Mouse (Mus musculus) kidney, embryonic 15.5 days (tissue): Measurements from ENCODE around the gene Cpne4. TPM values are rescaled to one million over a fixed set of nuclear protein-coding genes. Genes with fewer than 3 reads are reported as not detected.

Source experiments
- ATAC-seq: fragments of 200-750 bp; cut with Nextera tagmentation; replicated peaks from 2 replicates; pipeline ENCODE4 v1.8.0; 2017; ENCODE audit warnings: moderate TSS enrichment; ENCODE audit not compliant: low FRiP score
- H3K27ac ChIP-seq: fragments of 300-500 bp; sonication (generic); 2 replicates; pipeline ENCODE4 v1.5.1; 2015; ENCODE audit warnings: mild to moderate bottlenecking, inconsistent platforms
- H3K27me3 ChIP-seq: fragments of 300-500 bp; sonication (generic); 2 replicates; pipeline ENCODE4 v1.6.1; 2015; ENCODE audit warnings: inconsistent platforms
- H3K36me3 ChIP-seq: fragments of 300-500 bp; sonication (generic); 2 replicates; pipeline ENCODE4 v1.6.1; 2015; ENCODE audit warnings: inconsistent platforms
- H3K4me1 ChIP-seq: fragments of 300-500 bp; sonication (generic); 2 replicates; pipeline ENCODE4 v1.6.1; 2015; ENCODE audit warnings: inconsistent platforms
- H3K4me2 ChIP-seq: fragments of 300-500 bp; sonication (generic); 2 replicates; pipeline ENCODE4 v1.6.1; 2015; ENCODE audit warnings: moderate library complexity, mild to moderate bottlenecking, inconsistent platforms
- H3K4me3 ChIP-seq: fragments of 300-500 bp; sonication (generic); replicated peaks from 2 replicates; pipeline ENCODE4 v1.5.1; 2015; ENCODE audit warnings: mild to moderate bottlenecking, inconsistent platforms
- H3K9ac ChIP-seq: fragments of 300-500 bp; sonication (generic); 2 replicates; pipeline ENCODE4 v1.6.1; 2015; ENCODE audit warnings: mild to moderate bottlenecking, inconsistent platforms
- H3K9me3 ChIP-seq: fragments of 300-500 bp; sonication (generic); replicated peaks from 2 replicates; pipeline ENCODE4 v1.6.1; 2016; ENCODE audit warnings: inconsistent platforms
- WGBS: fragments of 180-500 bp; shearing (Covaris S2); methylation state at CpG from one replicate; pipeline ENCODE4 v1.1.7; 2015; ENCODE audit warnings: mixed read lengths; 5-methylcytosine and 5-hydroxymethylcytosine counted together
- polyA plus RNA-seq: library from polyadenylated mRNA; unstranded; fragments of >200 nt; fragmentation: Nextera tagmentation; extraction: Ambion mirVana; gene quantifications from 2 replicates; pipeline ENCODE4 v1.2.1, GENCODE M21; 2015

Gene Cpne4
- polyA plus RNA-seq, 1 experiment from 2014 or later = 0.16 TPM

DNA sequence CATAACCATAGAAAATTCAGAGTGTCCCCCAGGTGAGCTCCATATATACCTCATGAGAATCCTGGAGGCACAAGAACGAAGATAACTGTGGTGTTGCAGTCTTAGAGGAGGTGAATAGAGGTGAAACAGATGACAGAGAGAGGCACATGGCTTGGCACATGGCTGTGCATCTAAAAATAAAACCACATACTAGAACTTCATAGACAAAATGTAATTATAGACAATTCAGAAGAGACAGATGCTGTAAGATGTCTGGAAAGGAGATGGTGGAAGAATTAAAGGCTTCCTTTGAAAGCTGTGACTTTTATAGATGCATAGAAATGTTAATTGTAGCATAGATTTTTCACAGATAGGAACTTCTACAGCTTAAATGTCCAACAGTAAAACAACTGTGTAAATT is 451.1 kb downstream of the Cpne4 start:
- Histone ChIP-seq H3K4me1 (no peaks in the 10 kb centered on the region), H3K36me3 (no peaks in the 10 kb centered on the region), H3K4me3 (no peak overlapping the region), H3K4me2 (no peak overlapping the region), H3K9ac (no peak overlapping the region), H3K9me3 (no peaks in the 10 kb centered on the region), H3K27me3 (no peaks in the 10 kb centered on the region), H3K27ac (no peak overlapping the region)
- 56% methylated on average over 1 of the region's 1 CpGs for WGBS
- no peak for ATAC-seq

DNA sequence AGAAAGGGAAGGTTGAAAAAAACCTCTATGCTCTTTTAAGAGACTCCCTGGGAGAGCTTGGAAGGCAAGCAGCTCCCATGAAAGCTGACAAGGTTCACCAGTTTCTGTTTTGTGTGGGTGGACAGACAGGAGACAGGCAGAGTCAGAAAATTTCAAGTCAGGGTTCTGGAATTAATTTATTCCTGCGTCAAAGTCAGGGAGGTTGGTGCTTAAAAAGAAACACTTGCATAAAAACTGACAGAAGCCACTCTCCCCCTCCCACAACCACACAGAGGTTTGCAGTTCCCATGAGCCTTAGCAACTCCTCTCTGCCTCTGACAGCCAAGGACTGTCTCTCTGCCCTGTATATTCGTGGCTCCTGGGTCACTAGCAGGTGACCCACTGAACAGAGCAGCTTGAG is 463.6 kb downstream of the Cpne4 start:
- 27% methylated on average over 2 of the region's 2 CpGs for WGBS
- no peak; the same call in 1 of the 2 replicates for ATAC-seq

DNA sequence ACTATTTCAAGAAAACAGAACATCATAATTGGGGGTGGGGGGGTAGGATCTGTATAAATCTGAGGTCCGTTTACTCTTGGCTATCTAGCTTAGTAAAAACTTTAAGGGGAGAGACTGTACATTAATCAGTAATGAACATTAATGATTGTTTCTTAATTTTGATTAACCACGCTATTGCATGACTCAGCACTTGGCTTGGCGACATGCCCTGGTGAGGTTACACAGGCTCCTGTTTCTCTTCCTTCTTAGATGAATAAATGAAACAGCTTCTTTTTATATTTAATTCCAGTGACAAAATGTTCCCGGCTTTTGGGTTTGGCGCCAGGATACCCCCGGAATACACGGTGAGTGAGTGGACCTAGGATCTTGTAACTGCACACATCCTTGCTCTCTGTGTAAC is 471.1 kb downstream of the Cpne4 start:
- Histone ChIP-seq H3K36me3 (no peaks in the 10 kb centered on the region), H3K9me3 (no peaks in the 10 kb centered on the region), H3K9ac (no peak overlapping the region), H3K4me3 (no peak overlapping the region), H3K4me2 (no peak overlapping the region), H3K4me1 (no peaks in the 10 kb centered on the region), H3K27ac (no peak overlapping the region), H3K27me3 (0 out of 2 replicates have a peak, but pooled peaks cover 7% of the 10 kb centered on the region)
- no peak for ATAC-seq
- WGBS = 89% methylated on average over 7 of the region's 7 CpGs

More for the DNA sequence above, 463.6 kb downstream of the Cpne4 start:
- H3K27me3 ChIP-seq = no peaks in the 10 kb centered on the region
- H3K4me2 ChIP-seq = no peak overlapping the region
- no peak overlapping the region for H3K4me3 ChIP-seq
- H3K9ac ChIP-seq = no peak overlapping the region
- no peaks in the 10 kb centered on the region for H3K36me3 ChIP-seq
- no peaks in the 10 kb centered on the region for H3K9me3 ChIP-seq
- H3K27ac ChIP-seq = no peak overlapping the region
- H3K4me1 ChIP-seq = no peaks in the 10 kb centered on the region

DNA sequence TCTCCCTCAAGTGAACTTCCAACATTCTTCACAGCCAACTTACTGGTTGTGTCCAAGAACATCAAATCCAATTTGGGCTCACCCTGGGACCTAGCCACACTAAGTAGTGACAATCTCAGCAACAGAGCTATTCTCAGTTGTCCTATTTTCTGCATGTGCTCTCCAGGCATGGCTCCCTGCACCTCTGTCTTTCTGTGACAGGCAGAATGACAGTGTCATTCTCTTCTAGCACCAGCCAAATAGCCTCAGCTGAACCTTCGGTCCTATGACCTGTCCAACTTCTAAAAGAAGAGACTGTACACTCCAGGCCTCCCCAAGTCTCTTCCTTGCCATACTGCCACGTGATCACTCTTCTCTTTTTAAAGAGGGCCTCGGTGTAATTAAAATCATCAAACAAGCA is 481.2 kb downstream of the Cpne4 start:
- ATAC-seq = no peak
- Histone ChIP-seq H3K27me3 (no peaks in the 10 kb centered on the region), H3K4me3 (no peak overlapping the region), H3K36me3 (no peaks in the 10 kb centered on the region), H3K9ac (no peak overlapping the region), H3K27ac (no peak overlapping the region), H3K4me2 (no peak overlapping the region), H3K9me3 (no peaks in the 10 kb centered on the region), H3K4me1 (no peaks in the 10 kb centered on the region)
- 69% methylated on average over 3 of the region's 3 CpGs for WGBS

DNA sequence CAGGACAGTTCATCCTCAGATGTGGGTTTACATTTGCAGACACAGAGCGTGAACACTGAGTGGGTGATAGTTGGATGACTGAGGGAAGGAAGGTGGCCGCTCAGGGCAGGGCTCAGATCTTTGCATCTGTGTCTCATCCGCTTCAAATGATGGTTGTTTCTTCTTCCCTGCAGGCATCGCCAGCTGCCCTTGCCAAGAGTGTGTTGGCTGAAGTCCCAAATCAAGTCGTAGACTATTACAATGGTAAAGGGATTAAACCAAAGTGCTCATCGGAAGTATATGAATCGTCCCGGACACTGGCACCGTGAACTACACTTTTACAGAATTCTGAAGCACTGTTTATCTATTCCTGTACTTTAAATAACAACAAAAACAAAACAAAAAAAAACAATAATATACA is 485.5 kb downstream of the Cpne4 start:
- H3K4me1 ChIP-seq = no peaks in the 10 kb centered on the region
- 90% methylated on average over 9 of the region's 9 CpGs for WGBS

DNA sequence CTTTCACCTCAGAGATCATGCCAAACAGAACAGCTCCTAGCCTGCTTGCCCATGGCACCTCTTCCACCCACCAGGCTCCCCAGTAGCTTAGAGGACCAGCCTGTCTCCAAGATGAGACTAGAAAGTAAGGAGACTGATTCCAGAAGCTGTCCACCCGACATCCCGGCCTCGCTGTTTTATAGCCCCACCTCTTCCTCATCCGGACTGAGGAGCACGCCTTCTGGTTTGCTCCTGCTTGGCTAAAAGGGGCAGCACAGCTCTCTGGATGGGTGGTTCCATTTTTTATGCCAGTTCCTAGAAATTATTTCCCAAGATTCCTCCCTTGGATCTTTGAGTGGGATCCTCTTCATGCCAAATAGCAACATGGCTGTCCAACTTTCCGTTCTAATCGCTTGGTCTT is 486.6 kb downstream of the Cpne4 start:
- Histone ChIP-seq H3K4me1 (no peaks in the 10 kb centered on the region), H3K9me3 (no peaks in the 10 kb centered on the region), H3K4me2 (no peak overlapping the region), H3K27me3 (no peaks in the 10 kb centered on the region), H3K27ac (no peak overlapping the region), H3K36me3 (no peaks in the 10 kb centered on the region), H3K4me3 (no peak overlapping the region), H3K9ac (no peak overlapping the region)
- ATAC-seq = no peak
- WGBS = 94% methylated on average over 7 of the region's 7 CpGs

More for the DNA sequence above, 485.5 kb downstream of the Cpne4 start:
- Histone ChIP-seq H3K27me3 (no peaks in the 10 kb centered on the region), H3K36me3 (no peaks in the 10 kb centered on the region), H3K9me3 (no peaks in the 10 kb centered on the region), H3K9ac (no peak overlapping the region), H3K4me2 (no peak overlapping the region), H3K27ac (no peak overlapping the region), H3K4me3 (no peak overlapping the region)
- no peak for ATAC-seq

DNA sequence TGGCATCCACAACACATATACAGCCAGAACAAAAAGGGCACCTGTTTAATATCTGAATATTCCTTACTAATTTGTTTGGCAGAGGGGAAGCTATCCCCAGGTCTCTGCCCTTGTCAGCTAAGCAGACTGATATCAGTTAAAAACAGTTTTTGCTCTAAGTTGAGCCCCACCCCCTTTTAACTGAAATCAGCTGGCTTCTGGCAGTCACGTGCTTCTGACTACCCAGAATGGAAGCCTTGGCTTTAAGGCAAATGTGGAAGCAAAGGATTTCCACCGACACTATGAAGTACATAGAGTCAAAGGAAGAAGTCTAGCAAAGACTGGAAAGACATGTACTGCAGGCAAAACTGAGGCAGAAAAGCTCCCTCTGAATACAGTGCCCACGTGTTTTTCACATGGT is 490.8 kb downstream of the Cpne4 start:
- no peak for ATAC-seq
- H3K9me3 ChIP-seq = no peaks in the 10 kb centered on the region
- WGBS = 82% methylated on average over 3 of the region's 3 CpGs

DNA sequence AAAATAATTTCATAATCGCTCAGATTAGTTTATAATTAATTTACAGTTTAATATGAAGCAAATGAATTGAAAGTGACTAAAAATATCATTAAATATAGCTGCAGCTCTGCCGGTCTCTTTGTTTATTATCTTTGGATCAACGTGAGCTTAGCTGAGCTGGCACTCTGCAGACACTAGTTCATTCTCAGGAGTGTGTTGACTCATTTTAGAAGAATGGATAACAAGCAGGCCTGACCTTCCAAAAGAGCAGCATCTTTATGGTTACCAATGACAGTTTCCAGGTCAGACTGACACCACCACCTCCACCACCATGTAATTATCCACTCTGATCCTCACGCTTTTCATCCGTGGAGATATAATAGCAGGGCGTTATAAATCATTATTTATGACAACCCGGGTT is 498.9 kb downstream of the Cpne4 start:
- no peak for ATAC-seq
- Histone ChIP-seq H3K4me1 (no peaks in the 10 kb centered on the region), H3K27ac (no peak overlapping the region), H3K36me3 (no peaks in the 10 kb centered on the region), H3K27me3 (no peaks in the 10 kb centered on the region), H3K9ac (no peak overlapping the region), H3K9me3 (no peaks in the 10 kb centered on the region), H3K4me3 (no peak overlapping the region), H3K4me2 (no peak overlapping the region)
- WGBS = 73% methylated on average over 7 of the region's 7 CpGs

More for the DNA sequence above, 490.8 kb downstream of the Cpne4 start:
- Histone ChIP-seq H3K4me2 (no peak overlapping the region), H3K9ac (no peak overlapping the region), H3K4me3 (no peak overlapping the region), H3K4me1 (no peaks in the 10 kb centered on the region), H3K27ac (no peak overlapping the region), H3K27me3 (no peaks in the 10 kb centered on the region), H3K36me3 (no peaks in the 10 kb centered on the region)

DNA sequence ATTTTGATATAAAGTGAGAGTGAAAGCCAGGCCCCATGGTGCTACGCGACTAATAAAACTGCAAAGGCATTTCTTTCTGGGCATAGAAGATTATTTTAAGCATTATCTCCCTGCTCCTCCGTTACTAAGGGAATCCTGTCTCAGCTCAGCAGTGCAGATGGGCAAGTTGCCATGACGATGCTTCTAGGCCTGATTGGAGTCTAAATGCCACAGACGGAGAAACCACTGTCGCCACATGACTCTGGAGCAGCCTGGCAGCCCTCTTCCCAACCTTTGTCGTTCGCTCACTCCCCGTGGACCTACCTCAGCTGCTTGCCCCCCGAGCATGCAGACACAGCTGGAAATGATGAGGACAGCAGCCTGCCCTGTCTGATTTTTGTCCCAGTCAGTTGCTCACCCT is 501.3 kb downstream of the Cpne4 start:
- no peak overlapping the region for H3K4me2 ChIP-seq
- H3K27me3 ChIP-seq = no peaks in the 10 kb centered on the region
- no peaks in the 10 kb centered on the region for H3K4me1 ChIP-seq
- WGBS = 74% methylated on average over 10 of the region's 10 CpGs
- no peak for ATAC-seq
- H3K27ac ChIP-seq = no peak overlapping the region
- no peaks in the 10 kb centered on the region for H3K9me3 ChIP-seq
- no peaks in the 10 kb centered on the region for H3K36me3 ChIP-seq
- H3K9ac ChIP-seq = no peak overlapping the region
- H3K4me3 ChIP-seq = no peak overlapping the region

DNA sequence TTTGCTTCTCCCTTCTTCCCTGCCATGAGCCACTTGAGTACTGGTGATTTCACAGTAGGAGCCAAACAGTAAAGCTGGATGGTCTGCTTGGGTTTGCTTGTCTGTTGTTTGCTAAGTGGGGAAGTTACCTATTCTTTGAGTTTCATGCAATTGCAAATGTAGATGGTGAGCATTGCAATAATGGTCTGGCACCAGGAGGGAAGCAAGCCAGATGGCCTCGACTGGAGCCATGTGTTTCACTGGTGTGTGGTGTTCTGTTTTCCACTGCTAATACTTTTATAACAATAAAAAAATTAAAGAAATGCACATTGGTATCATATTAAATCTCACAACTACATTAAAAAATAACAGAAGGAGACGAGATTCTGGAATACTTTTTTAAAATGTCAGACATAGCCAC is 502.6 kb downstream of the Cpne4 start:
- Histone ChIP-seq H3K27me3 (no peaks in the 10 kb centered on the region), H3K27ac (no peak overlapping the region), H3K36me3 (peaks cover 3% of the 10 kb centered on the region; the same call in 1 of the 2 replicates), H3K4me3 (no peak overlapping the region), H3K4me2 (no peak overlapping the region), H3K4me1 (peaks cover 7% of the 10 kb centered on the region; the same call in 1 of the 2 replicates), H3K9ac (no peak overlapping the region), H3K9me3 (no peaks in the 10 kb centered on the region)
- 46% methylated on average over 2 of the region's 2 CpGs for WGBS
- no peak for ATAC-seq

DNA sequence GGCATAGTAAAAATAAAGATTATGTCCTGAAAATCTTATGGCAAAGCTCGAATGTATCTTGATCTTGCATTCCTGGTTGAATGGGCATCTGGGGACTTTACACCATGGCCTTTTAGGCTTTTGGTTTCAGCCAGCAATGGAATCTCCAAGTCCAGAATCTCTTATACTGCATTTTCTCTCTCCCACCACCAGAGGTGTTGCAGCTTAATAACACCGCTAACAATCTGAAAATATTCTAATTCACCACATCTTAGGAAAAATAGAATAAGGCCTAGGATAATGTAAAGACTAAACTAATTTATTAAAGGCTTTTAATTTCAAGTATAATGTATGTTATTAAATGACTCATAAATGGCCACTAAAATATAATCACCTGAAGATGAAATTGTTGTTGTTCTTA is 503.2 kb downstream of the Cpne4 start:
- H3K9me3 ChIP-seq = no peaks in the 10 kb centered on the region
- no peak overlapping the region for H3K4me3 ChIP-seq
- H3K4me2 ChIP-seq = no peak overlapping the region
- peaks cover 7% of the 10 kb centered on the region; the same call in 1 of the 2 replicates for H3K4me1 ChIP-seq
- peaks cover 8% of the 10 kb centered on the region; the same call in 1 of the 2 replicates for H3K36me3 ChIP-seq
- ATAC-seq = no peak
- H3K27me3 ChIP-seq = no peaks in the 10 kb centered on the region
- WGBS = 62% methylated on average over 2 of the region's 2 CpGs
- no peak overlapping the region for H3K9ac ChIP-seq
- H3K27ac ChIP-seq = no peak overlapping the region

DNA sequence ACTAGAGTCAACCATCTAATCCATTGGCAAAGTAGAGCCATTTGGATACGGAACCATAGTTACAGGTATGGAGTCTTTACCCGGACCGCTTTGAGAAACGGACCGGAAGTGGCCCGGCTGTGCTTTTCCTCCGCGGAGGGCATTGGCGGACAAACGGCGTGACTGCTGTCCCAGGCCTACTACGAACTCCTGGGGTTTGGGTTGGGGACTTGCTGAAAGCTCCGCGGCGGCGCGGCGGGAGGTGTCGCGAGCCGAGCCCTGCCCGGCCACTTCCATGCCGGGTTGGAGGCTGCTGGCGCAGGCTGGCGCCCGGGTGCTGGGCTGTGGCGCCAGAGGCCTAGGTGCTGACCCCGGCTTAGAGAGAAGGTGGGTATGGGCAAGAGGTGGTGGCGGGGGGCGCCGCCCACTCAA is 506.1 kb downstream of the Cpne4 start, which contains the start of gene Mrpl3:
Gene Mrpl3 (plus strand): TSS at position 93 of the 411 bp plus-strand sequence.
- peak within 1 kb of the TSS; percentile 87 for H3K27ac ChIP-seq
- H3K4me1 ChIP-seq = peaks cover 7% of the 10 kb centered on the region; the same call in 1 of the 2 replicates
- peaks cover 36% of the 10 kb centered on the region for H3K36me3 ChIP-seq
- under 1% methylated on average over 31 of the region's 31 CpGs for WGBS
- no peaks in the 10 kb centered on the region for H3K27me3 ChIP-seq
- ATAC-seq = peak; percentile 85
- H3K4me3 ChIP-seq = peak within 1 kb of the TSS; percentile 100
- H3K4me2 ChIP-seq = peak within 1 kb of the TSS; percentile 71
- peak within 1 kb of the TSS; percentile 100 for H3K9ac ChIP-seq
- no peaks in the 10 kb centered on the region for H3K9me3 ChIP-seq

DNA sequence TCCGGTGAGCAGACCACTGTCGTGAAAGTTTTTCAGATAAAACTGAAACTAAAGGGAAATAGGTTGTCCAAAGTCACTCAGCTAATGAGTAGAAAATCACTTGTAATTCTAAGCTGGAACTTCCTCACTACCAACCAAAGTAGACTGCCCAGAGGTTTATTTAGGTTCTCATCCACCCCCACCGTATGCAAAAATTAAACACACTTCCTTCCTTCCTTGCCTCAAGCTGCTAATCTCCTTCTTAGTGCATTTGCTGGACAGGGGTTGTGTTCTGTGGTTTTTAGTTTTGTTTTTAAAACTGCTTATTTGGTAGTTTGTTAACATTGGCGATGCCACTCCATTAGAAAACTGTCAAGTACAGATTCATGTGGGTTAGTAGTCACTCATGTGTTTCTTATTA is 506.7 kb downstream of the Cpne4 start:
- H3K9ac ChIP-seq = peak overlapping the region; percentile 100
- no peak for ATAC-seq
- H3K27me3 ChIP-seq = no peaks in the 10 kb centered on the region
- peaks cover 7% of the 10 kb centered on the region; the same call in 1 of the 2 replicates for H3K4me1 ChIP-seq
- peak overlapping the region; percentile 100 for H3K4me3 ChIP-seq
- H3K27ac ChIP-seq = no peak overlapping the region
- 43% methylated on average over 4 of the region's 4 CpGs for WGBS
- H3K4me2 ChIP-seq = peak overlapping the region; percentile 71
- peaks cover 42% of the 10 kb centered on the region for H3K36me3 ChIP-seq
- no peaks in the 10 kb centered on the region for H3K9me3 ChIP-seq
